Mouse (Mus musculus): Measurements from ENCODE around the gene Nkx1-2. TPM values are rescaled to one million over a fixed set of nuclear protein-coding genes. Genes with fewer than 3 reads are reported as not detected.

The Nkx1-2 gene
- not detected in 2 replicates for polyA plus RNA-seq (2015; fragmentation: Nextera tagmentation; extraction: Ambion mirVana)

GRCm38 (mm10) chr7:132599071-132599975 is at the start of gene Nkx1-2:
TSS of gene Nkx1-2 (minus strand) at chr7:132599637.

GRCm38 (mm10) chr7:132610468-132611318 is 11.3 kb upstream of the Nkx1-2 start, which contains the start of gene Lhpp:
TSS of gene Lhpp (plus strand) at chr7:132610638.

GRCm38 (mm10) chr7:132576116-132576650 is 23.3 kb downstream of the Nkx1-2 start, which contains the start of gene Oat:
TSS of gene Oat (minus strand) at chr7:132576398.

Other genes starting within 250 kb of the Nkx1-2 start
- 84.0 and 103 TPM in 2 replicates for gene Oat, start 23.2 kb downstream of the Nkx1-2 start, polyA plus RNA-seq (2015; fragmentation: Nextera tagmentation; extraction: Ambion mirVana)
- 8.8 and 10.6 TPM in 2 replicates for gene Lhpp, start 11.0 kb upstream of the Nkx1-2 start, polyA plus RNA-seq (2015; fragmentation: Nextera tagmentation; extraction: Ambion mirVana)
- 15.1 and 17.7 TPM in 2 replicates for gene Fam53b, start 214.2 kb upstream of the Nkx1-2 start, polyA plus RNA-seq (2015; fragmentation: Nextera tagmentation; extraction: Ambion mirVana)